Mouse (Mus musculus): ENCODE data around the gene Dennd1b. TPM values are rescaled to one million over a fixed set of nuclear protein-coding genes. Genes with fewer than 3 reads are reported as not detected.

The Dennd1b gene
- polyA plus RNA-seq, 1 experiment from 2014 or later: 12.2 TPM

GRCm38 (mm10) chr1:138957111-138957510, 6.1 kb upstream of the Dennd1b start:
- Histone ChIP-seq H3K9ac (ENCODE audit: low read length) (no peak overlapping the region), H3K27ac (ENCODE audit: low read depth, low read length) (no peak overlapping the region), H3K9me3 (ENCODE audit: control insufficient read depth, low read length) (no peaks in the 10 kb centered on the region), H3K4me3 (ENCODE audit: low read depth, low read length) (no peak overlapping the region), H3K36me3 (ENCODE audit: control insufficient read depth, insufficient read depth, low read length) (no peaks in the 10 kb centered on the region), H3K4me1 (ENCODE audit: control insufficient read depth, insufficient read depth, low read length) (no peaks in the 10 kb centered on the region), H3K27me3 (ENCODE audit: control insufficient read depth, insufficient read depth, low read length) (no peaks in the 10 kb centered on the region), H3K4me2 (no peak overlapping the region)
- 39% methylated on average over 4 of the region's 4 CpGs for WGBS
- DNase-seq (ENCODE audit: low spot score, missing footprints) (no peak), ATAC-seq (ENCODE audit: low FRiP score) (peak; percentile 34; the same call in 1 of the 2 replicates)

- Histone ChIP-seq H3K4me3 (ENCODE audit: low read depth, low read length) (no peak overlapping the region), H3K9ac (ENCODE audit: low read length) (no peak overlapping the region), H3K27me3 (ENCODE audit: control insufficient read depth, insufficient read depth, low read length) (no peaks in the 10 kb centered on the region), H3K4me2 (no peak overlapping the region), H3K36me3 (ENCODE audit: control insufficient read depth, insufficient read depth, low read length) (no peaks in the 10 kb centered on the region), H3K9me3 (ENCODE audit: control insufficient read depth, low read length) (no peaks in the 10 kb centered on the region), H3K27ac (ENCODE audit: low read depth, low read length) (no peak overlapping the region), H3K4me1 (ENCODE audit: control insufficient read depth, insufficient read depth, low read length) (peaks cover 4% of the 10 kb centered on the region; the same call in 1 of the 2 replicates)
- ATAC-seq (ENCODE audit: low FRiP score): no peak
- no peak for DNase-seq (ENCODE audit: low spot score, missing footprints)
- WGBS: 69% methylated on average over 3 of the region's 3 CpGs
Measured at GRCm38 (mm10) chr1:138958863-138959262, 4.4 kb upstream of the Dennd1b start.

DNA sequence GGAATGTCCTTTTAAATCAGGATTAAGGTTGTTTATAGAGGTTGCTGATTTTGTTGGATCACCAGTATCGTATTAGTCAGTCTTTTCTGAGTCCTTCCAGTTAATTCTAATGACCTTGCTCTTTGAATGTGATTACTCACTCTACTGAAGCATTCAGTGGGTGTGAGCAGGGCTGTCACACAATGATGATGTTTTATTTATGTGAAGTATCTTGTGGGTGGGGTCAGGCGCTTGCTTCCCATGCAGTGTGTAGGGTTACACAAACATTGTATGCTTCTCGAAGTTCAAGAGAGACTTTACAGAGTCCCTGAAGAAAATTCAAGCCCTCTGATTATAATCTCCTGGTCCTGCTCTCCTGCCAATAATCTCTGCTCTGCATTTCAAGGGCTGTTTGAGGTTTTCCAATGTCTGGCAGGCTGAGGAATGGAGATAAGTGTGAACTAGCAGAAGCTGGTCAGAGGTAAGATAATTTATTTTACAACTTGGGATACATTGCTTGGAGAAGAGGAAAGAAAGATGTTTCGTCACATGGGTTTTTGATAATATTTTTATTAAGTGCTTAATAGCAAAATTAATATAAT, 3.2 kb upstream of the Dennd1b start:
- ATAC-seq (ENCODE audit: low FRiP score): no peak
- Histone ChIP-seq H3K4me3 (ENCODE audit: low read depth, low read length) (no peak overlapping the region), H3K4me2 (no peak overlapping the region), H3K4me1 (ENCODE audit: control insufficient read depth, insufficient read depth, low read length) (peaks cover 4% of the 10 kb centered on the region; the same call in 1 of the 2 replicates), H3K27ac (ENCODE audit: low read depth, low read length) (no peak overlapping the region), H3K9ac (ENCODE audit: low read length) (no peak overlapping the region), H3K36me3 (ENCODE audit: control insufficient read depth, insufficient read depth, low read length) (no peaks in the 10 kb centered on the region), H3K9me3 (ENCODE audit: control insufficient read depth, low read length) (no peaks in the 10 kb centered on the region), H3K27me3 (ENCODE audit: control insufficient read depth, insufficient read depth, low read length) (no peaks in the 10 kb centered on the region)
- no peak for DNase-seq (ENCODE audit: low spot score, missing footprints)
- WGBS: 71% methylated on average over 4 of the region's 4 CpGs

DNA sequence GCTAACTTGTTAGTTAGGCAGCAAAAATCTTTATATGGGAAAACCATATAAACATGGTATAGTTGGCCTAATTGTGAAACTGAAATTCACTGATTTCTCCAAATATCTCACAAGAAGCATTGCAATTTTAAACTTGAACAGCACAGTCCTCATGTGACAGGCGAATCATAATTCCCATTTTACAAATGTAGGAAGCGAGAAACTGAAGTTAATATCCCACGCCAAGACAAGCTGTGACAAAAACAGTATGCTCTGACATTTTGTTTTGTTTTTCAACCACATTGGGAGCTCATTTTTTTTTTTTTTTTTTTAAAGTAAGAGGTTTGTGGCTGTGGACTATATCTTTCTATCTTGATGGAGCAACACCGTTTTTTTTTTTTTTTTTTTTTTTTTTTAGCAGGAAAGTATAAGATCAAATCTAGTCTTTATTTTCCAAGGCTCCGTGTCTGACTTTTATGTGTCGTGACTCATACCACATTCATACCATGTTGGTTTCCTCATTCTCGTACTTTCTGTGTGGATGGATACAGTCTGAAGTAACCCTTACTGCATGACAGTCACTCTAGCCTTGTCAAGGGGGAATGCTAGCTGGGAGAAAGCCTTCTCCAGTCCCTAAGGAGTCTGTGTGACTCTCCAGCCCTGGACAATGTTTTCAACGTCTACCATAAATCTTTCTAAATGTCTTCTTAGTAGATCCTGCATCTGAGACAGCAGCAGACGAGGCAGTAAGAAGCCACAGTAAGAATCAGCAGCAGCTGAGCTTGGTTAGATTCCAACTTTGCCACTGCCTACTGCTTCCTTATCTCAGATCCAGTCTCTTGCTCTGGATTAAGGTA, 751 bp upstream of the Dennd1b start:
- Histone ChIP-seq H3K36me3 (ENCODE audit: control insufficient read depth, insufficient read depth, low read length) (no peaks in the 10 kb centered on the region; the same call in 1 of the 2 replicates), H3K27ac (ENCODE audit: low read depth, low read length) (no peak overlapping the region), H3K27me3 (ENCODE audit: control insufficient read depth, insufficient read depth, low read length) (no peaks in the 10 kb centered on the region), H3K9ac (ENCODE audit: low read length) (peak overlapping the region; percentile 95; the same call in 1 of the 2 replicates), H3K9me3 (ENCODE audit: control insufficient read depth, low read length) (no peaks in the 10 kb centered on the region), H3K4me1 (ENCODE audit: control insufficient read depth, insufficient read depth, low read length) (peaks cover 4% of the 10 kb centered on the region; the same call in 1 of the 2 replicates), H3K4me2 (peak overlapping the region; percentile 77), H3K4me3 (ENCODE audit: low read depth, low read length) (peak overlapping the region; percentile 90)
- WGBS: 55% methylated on average over 9 of the region's 9 CpGs
- DNase-seq (ENCODE audit: low spot score, missing footprints) (no peak), ATAC-seq (ENCODE audit: low FRiP score) (no peak)

DNA sequence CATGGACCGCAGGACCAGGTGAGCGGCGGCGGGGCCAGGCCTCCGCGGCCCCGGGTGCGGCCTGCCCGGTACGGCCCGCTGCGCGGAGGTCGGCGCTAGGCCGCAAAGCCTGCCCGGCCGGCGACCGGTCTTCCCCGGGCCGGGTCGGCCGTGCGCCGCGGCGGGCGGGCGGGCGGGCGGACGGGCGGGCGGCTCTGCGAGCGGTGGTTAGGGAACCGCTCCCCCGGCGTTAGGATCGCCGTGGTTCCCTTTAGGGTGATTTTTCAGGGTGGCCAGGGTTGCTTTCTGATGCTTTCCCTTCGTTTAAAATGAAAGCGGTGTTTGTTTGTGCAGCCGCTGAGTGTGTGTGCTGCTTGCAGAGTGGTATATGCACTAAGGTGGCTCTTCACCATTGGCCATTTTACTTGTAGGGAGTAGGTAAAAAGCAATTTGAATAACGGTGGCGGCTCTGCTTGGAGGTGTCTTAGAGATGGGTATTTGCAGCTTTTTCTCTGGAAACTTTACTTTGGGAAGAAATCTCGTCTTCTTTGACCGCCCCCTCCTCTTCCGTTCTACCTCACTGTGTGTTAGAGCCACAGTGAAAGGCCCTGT, 728 bp downstream of the Dennd1b start:
- Histone ChIP-seq H3K27me3 (ENCODE audit: control insufficient read depth, insufficient read depth, low read length) (no peaks in the 10 kb centered on the region), H3K36me3 (ENCODE audit: control insufficient read depth, insufficient read depth, low read length) (no peaks in the 10 kb centered on the region; the same call in 1 of the 2 replicates), H3K4me2 (peak overlapping the region; percentile 77), H3K4me1 (ENCODE audit: control insufficient read depth, insufficient read depth, low read length) (peaks cover 4% of the 10 kb centered on the region; the same call in 1 of the 2 replicates), H3K4me3 (ENCODE audit: low read depth, low read length) (peak overlapping the region; percentile 90), H3K27ac (ENCODE audit: low read depth, low read length) (peak overlapping the region; percentile 78), H3K9me3 (ENCODE audit: control insufficient read depth, low read length) (no peaks in the 10 kb centered on the region), H3K9ac (ENCODE audit: low read length) (peak overlapping the region; percentile 95)
- WGBS: 1% methylated on average over 41 of the region's 50 CpGs
- ATAC-seq (ENCODE audit: low FRiP score): peak; percentile 91
- peak; percentile 96 for DNase-seq (ENCODE audit: low spot score, missing footprints)

DNA sequence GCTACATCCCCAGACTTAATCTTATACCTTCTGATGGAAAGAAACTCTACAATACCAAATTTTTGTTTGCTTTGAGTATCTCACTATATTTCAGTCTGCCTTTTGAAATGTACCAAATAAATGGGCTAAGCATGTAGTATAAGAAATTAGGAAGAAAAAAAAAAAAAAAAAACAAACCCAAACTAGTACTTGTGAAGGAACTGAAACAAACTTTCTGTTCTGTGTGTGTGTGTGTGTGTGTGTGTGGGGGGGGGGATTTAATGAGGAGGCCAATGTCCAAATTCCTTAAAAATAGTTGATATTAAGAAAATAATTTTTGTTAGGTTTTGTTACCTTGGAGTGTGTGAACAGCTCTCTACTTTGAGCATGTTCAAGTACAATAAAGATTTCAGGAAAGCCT, 1.8 kb downstream of the Dennd1b start:
- Histone ChIP-seq H3K4me2 (peak overlapping the region; percentile 23; the same call in 1 of the 2 replicates), H3K36me3 (ENCODE audit: control insufficient read depth, insufficient read depth, low read length) (no peaks in the 10 kb centered on the region; the same call in 1 of the 2 replicates), H3K9ac (ENCODE audit: low read length) (no peak overlapping the region), H3K27ac (ENCODE audit: low read depth, low read length) (no peak overlapping the region), H3K4me3 (ENCODE audit: low read depth, low read length) (no peak overlapping the region), H3K27me3 (ENCODE audit: control insufficient read depth, insufficient read depth, low read length) (no peaks in the 10 kb centered on the region), H3K4me1 (ENCODE audit: control insufficient read depth, insufficient read depth, low read length) (peaks cover 4% of the 10 kb centered on the region; the same call in 1 of the 2 replicates), H3K9me3 (ENCODE audit: control insufficient read depth, low read length) (no peaks in the 10 kb centered on the region)
- DNase-seq (ENCODE audit: low spot score, missing footprints): no peak
- no peak for ATAC-seq (ENCODE audit: low FRiP score)

DNA sequence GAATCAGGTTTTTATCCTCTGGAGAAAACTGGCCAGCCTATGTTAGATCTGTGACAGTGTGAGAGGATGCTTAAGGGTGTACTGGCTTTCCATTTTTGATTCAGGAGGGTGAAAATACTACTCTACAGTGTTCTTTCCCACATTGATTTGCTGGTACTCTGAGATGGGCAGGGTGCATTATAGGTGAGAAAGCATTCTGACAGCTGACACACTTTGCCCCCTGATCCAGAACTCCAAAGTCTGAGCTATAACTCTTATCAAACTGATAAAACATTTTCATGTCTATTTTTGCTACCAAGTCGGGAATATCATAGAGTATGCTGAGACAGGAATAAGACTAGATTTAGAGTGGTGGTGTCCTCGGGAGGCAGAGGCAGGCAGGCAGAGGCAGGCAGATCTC, 2.3 kb downstream of the Dennd1b start:
- WGBS: 81% methylated on average over 2 of the region's 2 CpGs
- Histone ChIP-seq H3K4me3 (ENCODE audit: low read depth, low read length) (no peak overlapping the region), H3K9me3 (ENCODE audit: control insufficient read depth, low read length) (no peaks in the 10 kb centered on the region), H3K27ac (ENCODE audit: low read depth, low read length) (no peak overlapping the region), H3K36me3 (ENCODE audit: control insufficient read depth, insufficient read depth, low read length) (no peaks in the 10 kb centered on the region; the same call in 1 of the 2 replicates), H3K9ac (ENCODE audit: low read length) (no peak overlapping the region), H3K4me2 (no peak overlapping the region), H3K4me1 (ENCODE audit: control insufficient read depth, insufficient read depth, low read length) (peaks cover 4% of the 10 kb centered on the region; the same call in 1 of the 2 replicates), H3K27me3 (ENCODE audit: control insufficient read depth, insufficient read depth, low read length) (no peaks in the 10 kb centered on the region)
- ATAC-seq (ENCODE audit: low FRiP score) (no peak), DNase-seq (ENCODE audit: low spot score, missing footprints) (no peak)

DNA sequence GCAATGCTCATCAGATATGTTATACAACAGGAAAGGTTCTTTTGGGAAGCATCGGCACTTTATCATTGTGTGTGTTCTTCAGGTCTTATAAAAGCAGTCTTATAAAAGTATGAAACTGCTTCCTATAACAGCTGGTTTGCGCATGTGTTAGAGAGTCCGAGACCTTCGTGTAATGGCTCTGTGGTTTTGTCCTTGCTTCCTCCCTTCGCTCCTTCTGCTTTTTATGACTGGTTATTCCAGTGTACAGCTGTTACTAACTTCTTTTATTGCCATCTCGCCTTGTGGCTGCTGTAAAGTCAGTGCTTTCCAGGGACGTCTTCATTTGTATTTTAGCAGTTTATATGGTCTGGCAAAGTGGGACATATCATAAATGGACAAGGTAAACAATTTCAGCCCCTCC, 4.2 kb downstream of the Dennd1b start:
- H3K36me3 ChIP-seq (ENCODE audit: control insufficient read depth, insufficient read depth, low read length): no peaks in the 10 kb centered on the region; the same call in 1 of the 2 replicates
- no peak overlapping the region for H3K4me3 ChIP-seq (ENCODE audit: low read depth, low read length)
- no peak for ATAC-seq (ENCODE audit: low FRiP score)
- no peak overlapping the region for H3K27ac ChIP-seq (ENCODE audit: low read depth, low read length)
- H3K4me1 ChIP-seq (ENCODE audit: control insufficient read depth, insufficient read depth, low read length): peaks cover 4% of the 10 kb centered on the region; the same call in 1 of the 2 replicates
- H3K9me3 ChIP-seq (ENCODE audit: control insufficient read depth, low read length): no peaks in the 10 kb centered on the region
- no peak for DNase-seq (ENCODE audit: low spot score, missing footprints)
- no peak overlapping the region for H3K9ac ChIP-seq (ENCODE audit: low read length)
- WGBS: 89% methylated on average over 7 of the region's 7 CpGs
- H3K27me3 ChIP-seq (ENCODE audit: control insufficient read depth, insufficient read depth, low read length): no peaks in the 10 kb centered on the region
- H3K4me2 ChIP-seq: no peak overlapping the region

- no peak overlapping the region for H3K9ac ChIP-seq (ENCODE audit: low read length)
- DNase-seq (ENCODE audit: low spot score, missing footprints) (no peak), ATAC-seq (ENCODE audit: low FRiP score) (no peak)
- H3K4me1 ChIP-seq (ENCODE audit: control insufficient read depth, insufficient read depth, low read length): no peaks in the 10 kb centered on the region
- no peak overlapping the region for H3K4me3 ChIP-seq (ENCODE audit: low read depth, low read length)
- H3K27ac ChIP-seq (ENCODE audit: low read depth, low read length): no peak overlapping the region
- no peaks in the 10 kb centered on the region for H3K27me3 ChIP-seq (ENCODE audit: control insufficient read depth, insufficient read depth, low read length)
- WGBS: 84% methylated on average over 4 of the region's 4 CpGs
- no peak overlapping the region for H3K4me2 ChIP-seq
- H3K9me3 ChIP-seq (ENCODE audit: control insufficient read depth, low read length): no peaks in the 10 kb centered on the region
- H3K36me3 ChIP-seq (ENCODE audit: control insufficient read depth, insufficient read depth, low read length): no peaks in the 10 kb centered on the region; the same call in 1 of the 2 replicates
Measured at GRCm38 (mm10) chr1:138970053-138970452, 6.8 kb downstream of the Dennd1b start.

Measured in midbrain, embryonic 11.5 days (tissue).